Mouse (Mus musculus) testis, adult 2 months (tissue): Measurements from ENCODE around the gene Trpm4.

Experiments
- CTCF ChIP-seq: fragments of 200-500 bp; IDR thresholded peaks from 2 replicates; pipeline ENCODE4 v1.5.1; 2012; ENCODE audit warnings: low read depth, mild to moderate bottlenecking, inconsistent platforms, low read length, moderate library complexity; ENCODE audit not compliant: control insufficient read depth, insufficient read depth, insufficient replicate concordance
- POLR2A ChIP-seq: fragments of 200-500 bp; IDR thresholded peaks from 2 replicates; pipeline ENCODE4 v1.6.1; 2012; ENCODE audit warnings: low read depth, mild to moderate bottlenecking, inconsistent platforms, low read length, moderate library complexity; ENCODE audit not compliant: control insufficient read depth

DNA sequence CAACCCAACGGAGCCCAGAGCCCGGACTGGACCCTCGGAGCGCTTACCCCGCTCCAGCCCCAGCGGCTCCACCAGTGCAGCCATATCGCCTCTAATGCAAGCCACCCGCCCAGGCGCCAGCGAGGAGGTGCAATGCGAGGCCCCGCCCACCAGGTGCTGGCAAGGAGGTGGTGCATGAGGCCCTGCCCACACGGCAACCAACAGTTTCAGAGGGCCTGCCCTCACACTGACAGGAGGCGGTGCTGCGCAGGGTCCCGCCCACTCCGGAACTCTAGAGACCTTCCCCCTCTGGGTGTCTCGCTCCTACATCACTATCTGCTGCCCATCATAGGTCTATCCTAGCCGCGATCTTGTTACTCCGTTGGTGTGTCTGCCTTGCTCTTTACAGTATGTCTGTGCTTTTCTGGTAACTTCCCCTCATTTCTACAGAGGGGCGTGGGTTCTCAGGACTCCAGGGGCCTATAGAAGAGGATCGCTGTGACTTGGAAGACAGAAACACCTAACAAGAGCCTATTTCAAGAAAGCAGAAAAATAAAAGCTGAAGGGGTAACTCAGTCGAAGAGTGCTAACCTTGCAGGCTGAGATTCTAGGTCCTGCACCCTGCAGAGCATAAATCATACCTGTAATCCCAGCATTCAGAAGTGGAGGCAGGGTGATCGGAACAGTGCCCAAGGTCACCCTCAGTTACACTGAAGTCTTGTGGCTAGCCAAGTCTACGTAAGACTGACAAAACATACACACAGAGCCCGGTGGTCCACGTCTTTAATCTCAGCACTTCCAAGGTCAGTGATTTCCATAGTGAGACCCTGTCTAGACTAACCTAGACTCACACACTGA, 37.1 kb upstream of the Trpm4 start, which contains the start of gene Lin7b:
- no peak for TF ChIP-seq CTCF
- no peak for TF ChIP-seq POLR2A
